Mouse (Mus musculus): ENCODE measurements around the gene Zbtb20.
"Not testable (repeated sequence)": the region's sequence is repeated elsewhere in the genome, so short reads cannot be mapped to it uniquely, and the experiment has no call there.

Gene Zbtb20

GRCm38 (mm10) chr16:42911326-42911725 is 35.6 kb downstream of the Zbtb20 start:
- DNase-seq, result no peak

DNA sequence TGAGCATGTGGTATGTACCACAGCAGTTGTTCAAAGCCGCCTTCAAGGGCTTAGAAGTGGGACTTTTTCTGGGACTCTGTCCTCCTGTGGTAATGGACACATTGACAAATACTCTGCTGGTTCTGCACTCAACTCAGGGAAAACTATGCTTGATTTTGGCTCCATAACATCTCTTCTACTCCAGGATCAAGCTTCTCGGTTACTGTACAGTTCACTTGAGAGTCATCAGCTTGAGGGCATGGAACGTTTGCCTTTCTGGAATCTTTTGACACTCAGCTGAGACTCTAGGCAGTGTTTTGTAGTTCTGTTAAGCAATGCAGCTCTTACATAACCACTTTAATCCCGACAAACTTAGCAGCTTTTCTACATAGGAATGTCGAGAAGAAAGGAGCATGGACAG is 36.1 kb downstream of the Zbtb20 start:
- DNase-seq, result no peak

DNA sequence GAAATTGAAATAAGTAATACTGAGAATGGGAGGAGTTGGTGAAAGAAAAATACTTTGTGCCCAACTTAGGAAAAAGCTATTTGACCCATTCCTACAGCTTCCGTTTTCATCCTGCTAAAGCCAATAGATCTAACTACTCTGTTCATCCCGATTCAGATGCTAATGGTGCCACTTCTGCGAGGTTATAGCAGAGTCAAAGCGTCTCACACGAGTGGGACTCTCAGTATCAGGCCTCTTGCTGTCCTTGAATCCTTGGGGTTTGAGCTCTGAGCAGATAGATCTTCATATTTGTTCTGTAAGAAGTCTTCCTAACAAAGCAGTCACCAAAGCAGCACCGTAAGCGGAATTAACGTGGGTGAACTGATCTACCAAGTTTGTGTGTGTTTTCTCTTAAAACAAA is 37.6 kb downstream of the Zbtb20 start:
- no peak for DNase-seq

DNA sequence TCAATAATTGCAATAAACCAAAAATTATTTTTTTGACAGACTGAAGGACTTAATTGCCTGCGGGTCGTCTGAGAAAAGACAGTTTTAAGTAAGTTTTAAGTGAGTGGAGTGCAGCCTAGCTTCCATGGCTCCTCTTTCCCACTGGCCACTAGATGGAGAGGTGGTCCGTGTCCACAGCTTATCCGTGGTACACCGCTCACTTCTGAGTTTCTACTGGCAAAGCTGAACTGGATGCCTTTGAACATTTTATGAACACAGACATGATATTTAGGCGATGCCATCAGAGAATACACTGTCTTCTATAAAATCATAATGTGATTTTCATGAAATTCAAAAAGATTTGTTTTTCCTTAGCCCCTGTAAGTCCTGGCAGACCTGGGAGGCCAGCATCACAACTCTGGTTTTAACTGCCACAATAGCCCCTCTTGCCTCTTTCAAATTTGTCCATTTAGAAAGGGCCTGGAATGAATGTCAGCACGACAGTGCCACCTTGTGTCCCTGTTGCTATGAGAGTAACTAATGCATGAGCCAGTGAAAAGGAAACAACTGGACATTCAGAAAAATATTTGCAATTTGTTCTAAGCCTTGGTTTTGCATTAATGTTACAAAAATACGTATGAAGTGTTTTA is 38.9 kb downstream of the Zbtb20 start:
- DNase-seq, result peak; percentile 49

- DNase-seq, result no peak
These were observed 44.5 kb downstream of the Zbtb20 start for GRCm38 (mm10) chr16:42919992-42920760.

DNA sequence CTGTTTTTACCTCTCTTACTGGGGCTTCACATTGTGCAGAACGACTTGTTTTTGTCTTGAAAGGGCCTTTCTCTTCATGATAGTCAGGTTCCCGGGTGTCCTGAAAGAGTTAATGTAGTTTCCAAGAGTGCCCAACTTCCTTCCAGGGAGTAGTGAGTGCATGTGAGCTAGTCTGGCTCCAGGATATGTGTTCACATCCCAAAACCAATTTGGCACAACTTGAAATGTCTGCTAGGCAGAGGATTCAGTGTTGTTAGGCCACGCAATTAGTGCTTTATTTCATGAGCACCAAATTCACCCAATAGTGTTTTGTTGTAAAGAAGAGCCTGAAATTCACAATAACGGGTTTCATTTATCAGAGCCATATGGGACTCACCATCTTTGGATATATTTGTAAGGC is 45.8 kb downstream of the Zbtb20 start:
- no peak for DNase-seq

DNA sequence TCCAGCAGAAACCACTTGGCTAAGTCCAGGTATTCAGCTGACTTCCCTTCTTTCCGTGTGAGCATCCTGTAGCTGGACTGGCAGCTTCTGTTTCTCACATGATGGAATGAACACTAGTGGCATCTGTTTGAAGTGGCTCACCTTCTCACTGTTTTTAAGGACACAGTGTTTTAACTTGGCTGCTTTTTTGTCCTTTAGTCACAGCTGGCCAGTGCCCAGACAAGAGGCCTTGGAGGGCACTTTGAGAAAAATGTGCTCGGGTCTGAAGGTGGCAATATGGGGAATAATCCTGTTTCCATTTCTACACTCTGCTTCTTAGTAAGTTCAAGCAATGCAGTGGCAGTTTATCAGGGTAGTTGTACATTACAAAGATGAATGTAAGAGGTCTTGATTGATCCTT is 62.5 kb downstream of the Zbtb20 start:
- DNase-seq, result no peak

DNA sequence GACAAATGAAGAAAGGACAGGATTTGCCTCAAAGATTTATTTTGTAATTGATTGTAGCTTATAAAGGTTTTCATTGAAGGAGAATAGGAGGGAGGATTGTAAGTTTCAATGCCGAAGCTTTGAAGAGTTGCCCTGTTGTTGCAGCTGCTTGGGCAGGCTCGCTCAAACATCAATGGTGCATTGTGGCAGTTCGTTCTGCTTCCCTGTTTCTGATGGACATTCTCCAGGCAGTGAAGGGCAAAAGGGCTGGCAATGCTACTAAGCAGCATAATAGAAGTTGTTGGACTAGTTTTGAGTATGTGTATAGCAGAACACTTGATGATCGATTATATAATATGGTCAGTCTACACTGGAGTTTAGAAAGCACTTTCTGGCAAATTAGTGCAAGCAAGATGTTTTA is 71.3 kb downstream of the Zbtb20 start:
- DNase-seq, result peak; percentile 48

DNA sequence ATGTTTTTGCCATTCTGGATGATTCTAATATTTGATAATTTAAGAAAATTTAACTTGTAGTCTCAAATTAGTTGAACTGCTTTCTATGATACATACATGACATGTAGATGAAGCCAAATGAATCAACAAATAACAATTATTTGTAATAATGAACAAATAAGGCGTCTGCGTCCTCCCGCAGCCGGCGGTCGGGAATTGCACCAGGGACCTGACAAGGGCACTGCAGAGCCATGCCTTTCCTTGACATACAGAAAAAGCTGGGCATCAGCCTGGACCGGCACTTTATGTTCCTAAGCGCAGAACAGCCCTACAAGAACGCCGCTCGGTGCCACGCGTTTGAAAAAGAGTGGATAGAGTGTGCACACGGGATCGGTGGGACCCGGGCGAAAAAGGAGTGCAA is 79.7 kb downstream of the Zbtb20 start:
- not testable (repeated sequence) for DNase-seq

DNA sequence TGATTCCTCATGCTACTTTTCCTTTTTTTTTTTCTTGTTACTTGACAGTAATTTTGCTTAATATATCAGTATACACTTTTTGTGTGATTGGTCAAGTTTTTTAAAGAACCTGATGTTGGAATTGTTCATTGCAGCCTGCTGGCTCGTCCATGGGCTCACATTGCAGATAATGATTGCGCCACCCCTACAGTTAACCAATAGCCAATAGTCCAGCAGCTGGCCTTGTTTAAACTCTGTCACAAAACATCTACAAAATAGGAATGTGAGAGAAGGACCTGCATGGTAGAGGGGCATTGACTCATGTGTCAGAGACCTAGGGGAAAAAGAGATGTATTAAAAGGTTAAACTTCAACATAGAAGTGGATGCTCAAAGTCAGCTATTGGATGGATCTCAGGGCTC is 97.2 kb downstream of the Zbtb20 start:
- no peak for DNase-seq

DNA sequence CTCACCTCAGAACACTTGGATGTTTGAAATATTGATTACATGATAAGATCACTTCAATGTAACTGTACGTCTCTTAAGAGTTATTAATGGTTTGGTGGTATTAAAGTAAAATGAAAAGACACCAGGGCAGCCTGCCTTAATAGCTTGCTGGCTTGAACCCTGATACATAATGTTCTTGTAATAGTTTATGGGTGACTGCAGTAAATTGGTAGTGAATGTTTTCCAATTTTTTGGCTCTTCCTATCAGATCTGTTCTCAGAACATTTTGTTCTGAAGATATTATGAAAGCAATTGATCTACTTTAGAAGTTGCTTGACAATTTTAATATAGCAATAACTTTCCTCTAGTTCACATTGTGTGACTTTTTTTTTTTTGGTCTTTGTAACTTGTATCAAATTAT is 123.2 kb downstream of the Zbtb20 start:
- DNase-seq, result no peak

GRCm38 (mm10) chr16:43026351-43026750 is 150.7 kb downstream of the Zbtb20 start:
- DNase-seq, result no peak

GRCm38 (mm10) chr16:43029243-43029642 is 153.6 kb downstream of the Zbtb20 start:
- no peak for DNase-seq

DNA sequence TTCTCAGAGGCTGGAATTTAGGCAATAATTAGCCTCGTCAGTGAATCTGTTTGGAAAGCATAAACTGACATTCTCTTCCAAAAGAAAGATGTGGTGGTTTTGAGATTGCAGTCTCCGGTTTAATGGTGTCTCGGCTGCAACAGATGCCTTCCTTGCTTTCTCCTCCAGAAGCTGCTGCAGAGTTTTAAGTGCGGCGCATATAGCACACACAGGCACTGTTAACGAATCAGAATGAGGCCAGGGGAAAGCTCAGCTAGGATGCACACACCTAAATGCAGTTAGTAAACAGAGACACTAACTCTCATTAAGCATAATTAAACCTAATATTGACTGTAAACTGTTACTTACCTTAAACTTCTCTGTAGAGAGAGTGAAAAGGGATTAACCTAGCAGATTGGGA is 160.0 kb downstream of the Zbtb20 start:
- DNase-seq, result no peak

GRCm38 (mm10) chr16:43036510-43036909 is 160.8 kb downstream of the Zbtb20 start:
- no peak for DNase-seq

GRCm38 (mm10) chr16:43037320-43037719 is 161.6 kb downstream of the Zbtb20 start:
- DNase-seq, result no peak

DNA sequence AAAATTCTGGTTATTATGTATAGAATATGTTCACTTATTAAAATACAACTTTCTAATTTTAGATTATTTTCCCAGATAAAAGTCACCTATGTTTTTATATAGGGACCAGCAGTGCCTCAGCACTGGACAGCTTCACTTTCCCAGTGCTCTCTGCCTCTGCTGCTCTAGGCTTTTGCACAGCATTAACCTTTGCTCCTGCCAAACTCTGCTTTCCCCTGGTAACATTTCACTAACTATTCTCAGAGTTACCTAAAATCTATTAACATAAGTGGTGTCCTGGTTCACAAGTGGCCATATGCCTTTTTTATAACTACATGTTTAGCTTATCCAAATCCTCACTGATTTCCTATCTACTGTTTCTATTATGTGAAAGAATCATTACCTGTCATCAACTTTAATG is 169.9 kb downstream of the Zbtb20 start:
- no peak for DNase-seq

DNA sequence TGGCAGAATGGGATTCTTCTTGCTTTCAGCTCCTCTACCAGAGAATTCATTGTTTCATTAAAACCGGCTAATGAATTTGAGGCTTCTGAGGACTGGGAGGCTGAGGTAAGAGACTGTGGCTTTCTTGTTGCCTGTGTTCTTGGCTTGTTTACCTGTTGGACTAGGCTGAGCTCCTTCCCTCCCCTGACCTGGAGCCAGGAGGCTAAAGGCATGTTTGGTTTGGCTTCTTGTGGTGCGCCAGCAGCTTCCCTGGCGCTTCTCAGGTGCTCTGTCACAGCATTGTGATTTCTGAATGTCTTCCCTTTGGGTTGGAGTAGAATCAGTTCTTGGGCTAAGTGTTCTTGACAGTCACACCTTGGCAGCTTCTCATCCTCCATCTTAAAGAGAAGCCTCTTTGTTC is 171.0 kb downstream of the Zbtb20 start:
- no peak for DNase-seq

GRCm38 (mm10) chr16:43069666-43070295 is 194.1 kb downstream of the Zbtb20 start:
- DNase-seq, result no peak

- no peak for DNase-seq
These were observed 196.2 kb downstream of the Zbtb20 start for GRCm38 (mm10) chr16:43071875-43072274.

DNA sequence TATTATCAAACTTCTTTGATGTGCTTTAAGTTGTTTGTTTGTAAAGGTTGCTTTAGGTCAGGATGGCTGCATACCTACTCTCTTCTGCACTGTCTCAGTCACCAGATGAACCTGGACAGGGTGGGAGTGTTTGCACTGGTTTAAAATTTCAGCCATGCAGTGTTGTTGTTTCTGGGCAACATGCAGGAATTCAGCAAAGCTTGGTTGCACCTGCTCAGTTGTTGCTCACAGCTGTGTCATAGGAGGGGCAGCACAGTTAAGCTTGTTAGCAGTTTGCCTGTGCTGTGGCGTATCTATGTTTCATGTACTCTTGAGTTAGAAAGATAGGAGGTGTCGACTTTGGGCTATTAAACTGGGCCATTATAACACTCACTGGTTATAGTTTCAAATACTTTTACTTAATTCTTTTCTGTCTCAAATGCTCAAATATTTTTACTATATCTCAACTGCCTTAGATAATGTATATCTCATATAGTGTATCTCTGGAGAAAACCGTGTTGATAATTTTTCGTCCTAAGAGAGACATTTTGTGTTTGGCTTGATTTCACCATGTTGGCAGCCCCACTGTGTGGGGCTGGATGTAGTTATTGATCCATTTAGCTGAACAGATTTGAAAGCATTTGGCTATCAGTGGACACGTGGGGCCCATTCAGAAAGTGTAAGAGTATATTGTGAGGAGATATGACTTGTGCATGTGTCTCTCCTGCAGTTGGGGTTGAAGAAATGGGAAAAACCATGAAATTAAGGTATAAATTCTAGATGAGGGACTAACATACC is 197.3 kb downstream of the Zbtb20 start:
- DNase-seq, result no peak

DNA sequence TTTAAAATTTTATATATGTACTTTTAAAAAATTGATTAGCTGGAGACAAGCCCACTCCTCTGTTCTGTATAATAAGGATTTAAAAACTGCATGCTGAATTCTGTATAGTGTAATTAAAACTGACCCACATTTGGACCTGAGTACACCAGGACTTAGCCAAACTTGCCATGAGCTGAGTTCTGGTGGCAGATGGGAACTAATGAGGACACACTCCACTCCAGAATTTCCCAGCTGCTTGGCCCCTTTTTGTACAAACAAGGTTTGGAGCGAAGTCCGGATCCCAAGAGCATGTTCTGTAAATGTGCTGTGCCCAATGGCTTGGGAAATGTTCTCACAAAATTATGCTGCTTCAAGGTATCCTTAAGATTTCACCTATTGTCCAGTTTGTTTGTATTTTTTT is 204.7 kb downstream of the Zbtb20 start:
- DNase-seq, result peak; percentile 6

- DNase-seq, result no peak
These were observed 205.4 kb downstream of the Zbtb20 start for GRCm38 (mm10) chr16:43080923-43081702.

All from right cerebral cortex, adult 18-20 months (tissue).